Comparison of ENCODE assay signal across 10 mouse cellular contexts in genomic region chr9:66135967-66136366, GRCm38 (mm10). TPM values are rescaled to one million over a fixed set of nuclear protein-coding genes. Genes with fewer than 3 reads are reported as not detected.
DNase-seq lines count a peak whose midpoint lies in the region; TF ChIP-seq lines count a peak whose summit lies in the region.
"Had no signal": no experiment of that assay in that cellular context is flagged by ENCODE, and none has a peak within 500 bp of the region (broad histone marks: within the 10 kb centered on the region; RNA-seq: fewer than 3 reads in every experiment).

No protein-coding gene starts in this region.

- peaks cover 6% of the 10 kb centered on the region for H3K4me1 ChIP-seq in E14TG2a.4 (replicated peaks; ENCODE audit: low read depth, low read length)
- H3K4me1 ChIP-seq in bone marrow, adult 2 months (ENCODE audit: control insufficient read depth, insufficient read depth, low read length) = no peaks in the 10 kb centered on the region; the same call in 1 of the 2 replicates
- H3K4me1 ChIP-seq: embryonic facial prominence, embryonic 12.5 days; hindbrain, embryonic 13.5 days had no signal

- DNase-seq in layer of hippocampus, adult 2 months (ENCODE audit: low spot score in 2 of 2) = no peak
- DNase-seq in layer of hippocampus, adult 11-12 months (ENCODE audit: low spot score) = no peak
- DNase-seq in retina, embryonic 14.5 days (ENCODE audit: low spot score) = peak; percentile 63
- no peak for DNase-seq in left cerebral cortex, postnatal 10 days (ENCODE audit: extremely low spot score in 1 of 2, low spot score in 2 of 2)
- DNase-seq in gastrocnemius, adult 18-20 months (ENCODE audit: low spot score) = no peak

- peak; percentile 78 for TF ChIP-seq CTCF in layer of hippocampus, adult 2 months (conservative IDR thresholded peaks at IDR 0.05)
- TF ChIP-seq CTCF in E14TG2a.4 (conservative IDR thresholded peaks at IDR 0.05; ENCODE audit: low read length) = peak; percentile 55
- TF ChIP-seq CTCF in bone marrow, adult 2 months (IDR thresholded peaks at IDR 0.05; ENCODE audit: control insufficient read depth, insufficient read depth, low read length) = peak; percentile 56; the same call in 1 of the 2 replicates

- TF ChIP-seq POLR2A in bone marrow, adult 2 months (IDR thresholded peaks at IDR 0.05; ENCODE audit: borderline replicate concordance, control insufficient read depth, low read depth, low read length) = no peak

- no peak overlapping the region for H3K4me3 ChIP-seq in layer of hippocampus, adult 2 months
- H3K4me3 ChIP-seq in E14TG2a.4 (replicated peaks; ENCODE audit: low read length) = no peak overlapping the region
- H3K4me3 ChIP-seq in bone marrow, adult 2 months (replicated peaks; ENCODE audit: control insufficient read depth, low read depth, low read length) = no peak overlapping the region
- H3K4me3 ChIP-seq: embryonic facial prominence, embryonic 12.5 days; hindbrain, embryonic 13.5 days had no signal

- H3K36me3 ChIP-seq in E14TG2a.4 (ENCODE audit: insufficient read depth, low read length) = peaks cover 65% of the 10 kb centered on the region

- H3K27ac ChIP-seq in layer of hippocampus, adult 2 months = no peak overlapping the region
- H3K27ac ChIP-seq in bone marrow, adult 2 months (ENCODE audit: control insufficient read depth, insufficient read depth, low read depth, low read length, poor library complexity) = no peak overlapping the region
- H3K27ac ChIP-seq: embryonic facial prominence, embryonic 12.5 days; hindbrain, embryonic 13.5 days; macrophage had no signal

- H3K9me3 ChIP-seq in E14TG2a.4 (ENCODE audit: low read length) = no peaks in the 10 kb centered on the region
- H3K9me3 ChIP-seq: embryonic facial prominence, embryonic 12.5 days; hindbrain, embryonic 13.5 days had no signal

- 36% methylated on average over 4 of the region's 4 CpGs for WGBS in bone marrow, adult 2 months

- intact Hi-C loops in left cerebral cortex, postnatal 10 days (cut with DNase I) = no loop called here

- H3K27me3 ChIP-seq in E14TG2a.4 (ENCODE audit: insufficient read depth, low read length) = no peaks in the 10 kb centered on the region
- H3K27me3 ChIP-seq: embryonic facial prominence, embryonic 12.5 days; hindbrain, embryonic 13.5 days had no signal

RNA-seq across cellular contexts. Expression of gene Ciao2a, which starts 9.6 kb away (rescaled TPM):
- total RNA-seq in layer of hippocampus, adult 2 months (2021) = 10 to 100 TPM; 25.9 to 26.3 TPM
- 27.0 and 37.6 TPM in 2 replicates for polyA plus RNA-seq in bone marrow, adult 2 months (2011; ENCODE audit: insufficient read depth, insufficient read length, low replicate concordance, missing spikeins)
- total RNA-seq in left cerebral cortex, postnatal 10 days (2021) = 10 to 100 TPM; 25.9 to 26.0 TPM
- total RNA-seq in gastrocnemius, adult 18-20 months (2021) = 10 to 100 TPM; 49.7 to 53.9 TPM

RNA-seq across cellular contexts. Expression of gene Snx1, which starts 9.6 kb away (rescaled TPM):
- total RNA-seq in layer of hippocampus, adult 2 months (2021) = 10 to 100 TPM; 85.5 to 86.1 TPM
- 33.7 and 44.1 TPM in 2 replicates for polyA plus RNA-seq in bone marrow, adult 2 months (2011; ENCODE audit: insufficient read depth, insufficient read length, low replicate concordance, missing spikeins)
- 10 to 100 TPM; 43.6 to 44.9 TPM for total RNA-seq in left cerebral cortex, postnatal 10 days (2021)
- total RNA-seq in gastrocnemius, adult 18-20 months (2021) = 10 to 100 TPM; 10.7 to 13.3 TPM

RNA-seq across cellular contexts. Expression of gene Dapk2, which starts 22.1 kb away (rescaled TPM):
- total RNA-seq in layer of hippocampus, adult 2 months (2021) = under 1 TPM; 0.47 to 0.61 TPM
- 33.5 and 34.8 TPM in 2 replicates for polyA plus RNA-seq in bone marrow, adult 2 months (2011; ENCODE audit: insufficient read depth, insufficient read length, low replicate concordance, missing spikeins)
- 1 to 10 TPM; 2.1 to 3.2 TPM for total RNA-seq in left cerebral cortex, postnatal 10 days (2021)
- total RNA-seq in gastrocnemius, adult 18-20 months (2021) = 10 to 100 TPM; 36.8 to 37.2 TPM

Comparison
In these comparisons a context has a peak if more than half of its experiments do, and no peak if none do; other contexts are left out.
1. RNA of gene Dapk2, which starts 22.1 kb away (total RNA-seq): 36.8 to 37.2 TPM in gastrocnemius, adult 18-20 months; 2.1 to 3.2 TPM in left cerebral cortex, postnatal 10 days and 0.47 to 0.61 TPM in layer of hippocampus, adult 2 months; every median in the first group is over 4 times any median in the second.
2. Peak in every context shown above with its lines, with median percentiles within 50 percentile points of each other: CTCF ChIP-seq.